Mouse (Mus musculus): Measurements from ENCODE around the gene Hist2h3b.
"Not testable (repeated sequence)": the region's sequence is repeated elsewhere in the genome, so short reads cannot be mapped to it uniquely, and the experiment has no call there.

Gene Hist2h3b

DNA sequence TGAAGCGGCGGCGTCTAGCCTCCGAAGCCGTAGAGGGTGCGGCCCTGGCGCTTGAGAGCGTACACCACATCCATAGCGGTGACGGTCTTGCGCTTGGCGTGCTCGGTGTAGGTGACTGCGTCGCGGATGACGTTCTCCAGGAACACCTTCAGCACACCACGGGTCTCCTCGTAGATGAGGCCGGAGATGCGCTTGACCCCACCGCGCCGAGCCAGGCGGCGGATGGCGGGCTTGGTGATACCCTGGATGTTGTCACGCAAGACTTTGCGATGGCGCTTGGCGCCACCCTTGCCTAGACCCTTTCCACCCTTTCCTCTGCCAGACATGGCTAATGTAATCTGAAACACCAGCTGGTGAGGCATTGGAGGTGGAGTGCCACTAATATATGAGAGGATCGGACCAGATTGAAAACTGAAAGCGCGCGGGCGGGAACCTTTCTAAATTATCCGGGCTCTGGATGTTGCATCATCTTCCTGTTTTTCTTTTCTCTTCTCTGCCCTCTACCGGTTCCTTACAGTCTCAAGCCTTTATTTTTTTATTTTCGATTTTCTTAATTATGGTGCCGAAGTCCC, 5.4 kb upstream of the Hist2h3b start, which contains the start of gene Hist2h4:
TSS of gene Hist2h4 (minus strand) at position 333 of the 572 bp plus-strand sequence.
- DNase-seq (ENCODE audit: low spot score), result peak; percentile 96

DNA sequence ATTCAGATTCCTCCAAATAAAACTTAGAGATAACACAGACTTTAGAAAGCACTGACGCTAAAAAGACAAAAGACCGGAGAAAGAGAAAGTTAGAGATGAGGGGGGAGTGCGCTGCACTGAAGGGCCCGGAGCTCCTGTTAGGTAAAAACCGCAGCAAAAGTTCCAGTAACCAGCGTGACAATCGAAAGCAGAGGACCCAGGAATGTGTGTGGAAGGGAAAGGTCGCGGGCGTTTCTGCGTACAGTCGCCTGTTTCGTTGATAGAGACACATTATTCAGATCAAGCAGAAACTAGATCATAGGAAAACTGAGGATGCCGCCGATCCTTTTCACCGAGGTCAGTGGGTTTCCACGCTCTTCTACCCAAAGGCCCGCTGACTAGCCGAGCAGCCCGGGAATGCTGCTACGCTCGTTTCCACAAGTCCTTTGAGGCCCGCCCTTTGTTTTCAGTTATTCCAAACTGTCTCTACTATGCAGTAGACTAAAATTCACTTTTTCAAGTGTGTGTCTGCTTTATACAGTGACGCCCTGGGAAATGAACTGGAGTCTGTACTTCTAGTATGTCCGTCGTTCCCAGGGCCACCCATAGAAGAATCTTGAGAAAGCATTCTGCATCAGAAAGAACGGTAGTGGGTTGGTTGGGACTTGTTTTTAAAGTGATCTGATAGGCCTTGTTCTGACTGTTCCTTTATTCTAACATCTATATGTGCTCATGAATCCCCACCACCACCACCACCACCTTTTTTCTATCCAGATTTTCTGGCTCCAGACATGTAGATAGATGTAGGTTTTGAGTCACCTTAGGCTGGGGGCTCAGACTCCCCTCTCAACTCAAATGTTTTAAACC, 4.7 kb upstream of the Hist2h3b start:
- peak; percentile 62 for DNase-seq (ENCODE audit: low spot score)

DNA sequence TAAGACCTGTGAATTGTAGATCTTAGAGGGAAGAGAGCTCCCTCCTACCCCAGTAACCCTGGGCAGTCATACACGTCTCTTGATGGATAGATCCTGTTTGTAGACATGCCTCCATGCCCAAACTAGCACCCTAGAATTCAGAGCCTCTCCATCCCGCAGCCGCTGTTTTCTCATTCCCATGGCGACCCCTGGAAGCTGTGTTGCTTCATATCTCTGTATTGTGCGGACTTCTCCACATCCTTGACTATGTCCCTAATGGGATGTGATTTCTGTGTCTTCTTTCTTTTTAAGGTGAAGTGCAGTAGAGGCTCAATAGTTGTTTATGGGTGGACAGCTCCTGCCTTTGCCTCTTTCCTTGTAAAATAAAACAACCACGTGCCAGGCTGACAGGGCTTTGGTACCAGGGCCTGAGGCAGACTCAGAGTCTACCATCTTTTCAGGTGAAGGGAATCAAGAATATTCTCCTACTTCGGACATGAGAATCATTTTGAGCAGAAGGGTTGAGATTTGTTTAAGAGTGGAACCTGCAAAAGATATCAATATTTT, 4.0 kb upstream of the Hist2h3b start:
- no peak for DNase-seq (ENCODE audit: low spot score)

GRCm38 (mm10) chr3:96266132-96266710, 2.2 kb upstream of the Hist2h3b start:
- DNase-seq (ENCODE audit: low spot score), result no peak

DNA sequence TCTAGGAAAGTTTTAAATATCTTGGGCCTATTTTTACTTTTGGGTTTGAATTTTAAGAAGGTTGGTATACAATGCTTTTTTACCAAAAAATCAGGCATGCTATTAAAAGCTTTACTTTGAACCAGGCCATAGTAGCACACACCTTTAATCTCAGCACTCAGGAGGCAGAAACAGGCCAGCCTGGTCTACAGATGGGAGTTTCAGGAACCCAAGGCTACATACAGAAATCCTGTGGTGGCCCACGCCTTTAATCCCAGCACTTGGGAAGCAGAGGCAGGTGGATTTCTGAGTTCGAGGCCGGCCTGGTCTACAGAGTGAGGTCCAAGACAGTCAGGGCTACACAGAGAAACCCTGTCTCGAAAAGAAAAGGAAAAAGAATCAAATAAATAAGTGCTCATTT, 913 bp upstream of the Hist2h3b start:
- no peak for DNase-seq (ENCODE audit: low spot score)

- not testable (repeated sequence) for DNase-seq (ENCODE audit: low spot score)
These were observed 423 bp downstream of the Hist2h3b start for GRCm38 (mm10) chr3:96268776-96269378.

DNA sequence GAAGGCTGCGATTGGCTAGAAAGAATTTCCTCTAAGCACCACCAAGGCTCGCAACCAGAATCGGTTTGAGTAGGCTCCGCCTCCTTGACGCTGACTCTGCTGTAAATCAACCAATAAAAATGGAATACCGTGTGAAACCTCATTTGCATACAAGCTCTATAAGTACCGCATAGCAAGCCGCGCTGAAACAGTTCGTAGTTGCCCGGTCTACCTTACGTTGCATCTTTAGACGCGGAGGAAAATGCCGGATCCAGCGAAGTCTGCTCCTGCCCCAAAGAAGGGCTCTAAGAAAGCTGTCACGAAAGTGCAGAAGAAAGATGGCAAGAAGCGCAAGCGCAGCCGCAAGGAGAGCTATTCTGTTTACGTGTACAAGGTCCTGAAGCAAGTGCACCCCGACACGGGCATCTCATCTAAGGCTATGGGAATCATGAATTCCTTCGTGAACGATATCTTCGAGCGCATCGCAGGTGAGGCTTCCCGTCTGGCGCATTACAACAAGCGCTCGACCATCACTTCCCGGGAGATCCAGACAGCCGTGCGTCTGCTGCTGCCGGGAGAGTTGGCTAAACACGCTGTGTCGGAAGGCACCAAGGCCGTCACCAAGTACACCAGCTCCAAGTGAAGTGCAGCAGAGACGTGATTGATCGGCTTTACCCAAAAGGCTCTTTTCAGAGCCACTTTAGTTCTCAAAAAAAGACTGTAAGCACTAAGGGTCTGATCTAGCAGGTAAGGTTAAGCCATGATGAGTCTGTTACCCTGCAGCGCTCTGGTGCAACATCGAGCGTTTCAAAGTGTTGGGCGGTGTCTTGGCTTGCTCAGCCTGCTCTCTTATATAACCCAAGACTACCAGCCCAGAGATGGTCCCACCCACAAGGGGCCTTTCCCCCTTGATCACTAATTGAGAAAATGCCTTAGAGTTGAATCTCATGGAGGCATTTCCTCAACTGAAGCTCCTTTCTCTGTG, 1.3 kb downstream of the Hist2h3b start, which contains the start of gene Hist2h2bb:
TSS of gene Hist2h2bb (plus strand) at position 242 of the 964 bp plus-strand sequence.
- peak; percentile 90 for DNase-seq (ENCODE audit: low spot score)

GRCm38 (mm10) chr3:96273591-96274465, 5.4 kb downstream of the Hist2h3b start:
- no peak for DNase-seq (ENCODE audit: low spot score)

DNA sequence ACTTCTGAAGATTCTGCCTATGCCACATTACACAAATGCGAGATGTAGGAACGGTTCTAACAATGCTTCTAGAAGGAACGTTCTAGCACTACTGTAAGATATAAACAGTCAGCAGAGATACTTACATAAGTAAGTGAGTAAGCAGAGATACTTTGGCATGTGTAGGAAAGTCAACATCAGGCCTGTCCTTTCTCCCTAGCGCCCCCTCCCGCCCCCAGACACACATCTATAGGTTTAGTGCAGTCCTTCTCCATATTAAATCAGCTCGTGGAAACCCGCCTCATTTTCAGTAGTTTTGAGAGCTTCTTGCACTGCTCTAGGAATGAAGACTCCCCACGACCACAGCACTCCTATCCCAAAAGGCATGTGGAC, 9.0 kb downstream of the Hist2h3b start:
- no peak for DNase-seq (ENCODE audit: low spot score)

DNA sequence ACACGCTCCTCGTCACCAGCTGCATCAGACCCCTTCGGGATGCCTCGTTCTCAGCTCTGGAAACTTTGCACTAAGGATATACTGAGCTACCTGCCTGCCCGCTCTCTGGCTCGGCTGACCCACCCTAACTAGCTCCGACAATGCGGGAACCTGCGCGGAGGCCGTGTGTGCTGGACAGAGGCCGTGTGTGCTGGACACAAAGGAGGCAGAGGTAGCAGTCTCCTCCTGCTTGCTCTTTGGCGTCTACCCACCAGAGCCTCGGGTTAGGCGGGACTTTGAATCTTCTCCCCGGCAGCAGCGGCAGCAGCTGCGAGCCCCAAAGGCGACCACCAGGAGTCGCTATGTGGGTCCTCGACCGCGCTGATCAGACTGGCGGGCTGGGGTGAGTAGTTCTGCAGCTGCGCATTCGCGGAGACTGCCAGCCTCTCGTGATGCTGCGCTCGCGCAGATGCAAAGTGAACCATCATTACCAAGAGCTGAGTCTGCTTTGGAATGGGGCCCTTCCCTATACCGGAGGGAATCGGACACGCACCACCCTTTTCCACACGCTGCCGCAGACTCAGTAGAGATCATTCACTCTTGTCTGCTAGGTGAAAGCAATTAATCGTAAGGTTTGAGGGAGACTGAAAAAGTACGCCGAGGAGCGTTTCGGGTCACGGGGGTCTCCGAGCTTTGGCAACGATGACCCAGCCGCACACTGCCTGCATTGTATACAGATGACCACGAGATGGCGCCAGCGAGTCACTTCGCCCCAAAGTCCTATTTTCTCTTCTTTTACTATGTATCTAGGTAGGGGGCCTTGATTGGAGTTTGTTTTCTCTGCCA, 9.6 kb downstream of the Hist2h3b start:
- peak; percentile 92 for DNase-seq (ENCODE audit: low spot score)

GRCm38 (mm10) chr3:96280660-96281059, 12.2 kb downstream of the Hist2h3b start:
- no peak for DNase-seq (ENCODE audit: low spot score)

- no peak for DNase-seq (ENCODE audit: low spot score)
These were observed 16.0 kb downstream of the Hist2h3b start for GRCm38 (mm10) chr3:96284457-96284856.

GRCm38 (mm10) chr3:96287334-96287733, 18.9 kb downstream of the Hist2h3b start:
- not testable (repeated sequence) for DNase-seq (ENCODE audit: low spot score)

- no peak for DNase-seq (ENCODE audit: low spot score)
These were observed 20.7 kb downstream of the Hist2h3b start for GRCm38 (mm10) chr3:96289201-96289600.

GRCm38 (mm10) chr3:96290727-96291126, 22.3 kb downstream of the Hist2h3b start:
- not testable (repeated sequence) for DNase-seq (ENCODE audit: low spot score)

GRCm38 (mm10) chr3:96292641-96293040, 24.2 kb downstream of the Hist2h3b start:
- DNase-seq (ENCODE audit: low spot score), result no peak

- no peak for DNase-seq (ENCODE audit: low spot score)
These were observed 24.9 kb downstream of the Hist2h3b start for GRCm38 (mm10) chr3:96293368-96293767.

DNA sequence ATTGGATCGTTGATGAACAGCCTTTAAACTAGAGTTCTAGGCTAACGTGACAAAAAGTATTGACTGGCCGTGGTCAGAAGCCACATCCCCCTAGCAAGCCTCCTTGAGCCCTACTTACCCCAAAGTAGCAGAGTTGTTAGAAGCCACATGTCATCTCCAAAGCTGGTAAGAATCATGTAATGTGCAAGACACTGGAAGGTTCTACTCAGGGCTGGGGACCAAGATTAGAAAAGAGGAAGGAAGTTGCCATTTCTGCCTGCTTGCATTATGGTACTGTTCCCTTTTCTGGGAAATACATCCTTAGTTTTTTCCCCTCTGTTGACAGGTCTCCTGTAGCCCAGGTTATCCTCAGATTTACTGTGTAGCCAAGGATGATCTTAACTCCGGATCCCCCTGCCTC, 25.3 kb downstream of the Hist2h3b start, which contains the start of gene Fcgr1:
TSS of gene Fcgr1 (minus strand) at position 183 of the 400 bp plus-strand sequence.
- DNase-seq (ENCODE audit: low spot score), result no peak

DNA sequence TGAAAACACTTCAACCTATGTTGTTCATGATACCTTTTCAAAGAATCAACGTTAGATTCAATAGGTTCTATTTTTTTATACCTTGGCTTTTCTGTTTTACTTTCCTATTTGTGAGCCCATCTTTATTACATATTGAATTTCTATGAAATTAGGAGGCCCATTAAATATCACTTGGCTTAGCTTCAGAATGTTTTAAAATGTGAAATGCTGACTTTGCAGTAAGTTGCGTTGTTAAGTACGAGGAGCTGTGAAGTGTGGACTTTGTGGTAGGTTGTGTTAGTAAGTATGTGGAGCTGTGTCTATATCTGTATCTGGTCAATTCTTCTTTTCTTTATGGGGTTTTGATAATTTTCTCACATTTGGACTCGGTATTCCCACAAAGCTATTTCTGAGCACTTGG, 29.9 kb downstream of the Hist2h3b start:
- DNase-seq (ENCODE audit: low spot score), result no peak

Measured in urinary bladder, postnatal 14 days (tissue).